Mouse (Mus musculus) embryo, embryonic 10.5 days (tissue): ENCODE results near the gene Vmn2r33.
"Not testable (repeated sequence)": the region's sequence is repeated elsewhere in the genome, so short reads cannot be mapped to it uniquely, and the experiment has no call there.

ENCODE experiments used
- DNase-seq: peaks from one replicate; pipeline ENCODE4 v3.0.0-alpha.2; 2015; ENCODE audit warnings: low spot score

The Vmn2r33 gene

DNA sequence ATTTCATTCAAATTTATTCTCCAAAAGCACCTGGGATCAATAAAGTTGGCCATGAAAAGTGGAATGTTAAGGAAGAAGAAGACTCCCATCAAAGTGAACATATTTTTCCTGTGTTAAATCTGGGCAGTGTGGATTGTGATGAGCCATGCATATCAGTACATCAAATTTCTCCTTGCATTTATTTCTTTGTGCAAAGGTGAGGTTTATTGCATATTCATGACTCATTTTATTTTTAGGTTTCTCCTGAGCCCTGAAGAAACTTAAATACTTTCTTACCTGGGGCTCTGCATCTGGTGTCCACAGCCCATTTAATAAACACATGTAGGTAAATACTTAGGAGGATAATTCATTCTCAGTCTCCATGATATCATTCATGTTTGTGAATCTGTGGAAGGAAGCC is at the start of gene Vmn2r33:
TSS of gene Vmn2r33 (minus strand) at position 101 of the 400 bp plus-strand sequence.
- DNase-seq: not testable (repeated sequence)
